Mouse (Mus musculus): ENCODE data around the gene Ttc30b.

DNA sequence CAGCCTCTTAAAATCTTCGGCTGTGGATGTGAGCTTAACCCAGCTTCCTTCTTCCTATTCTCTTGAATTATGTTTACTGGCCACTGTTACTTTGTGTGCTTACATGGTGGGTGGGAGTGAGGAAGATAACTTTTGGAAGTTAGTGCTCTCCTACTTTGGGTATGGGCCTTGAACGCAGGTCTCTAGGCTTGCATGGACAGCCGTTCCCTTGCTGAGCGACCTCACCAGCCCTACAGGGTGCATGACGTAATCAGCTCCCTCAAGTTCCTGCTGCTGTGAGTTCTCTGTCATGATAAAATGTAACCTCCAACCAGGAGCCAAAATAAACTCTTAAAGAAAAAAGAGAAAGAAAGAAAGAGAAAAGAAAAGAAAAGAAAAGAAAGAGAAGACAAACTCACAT lies 25.7 kb upstream of the Ttc30b start:
- TF ChIP-seq POLR2A (IDR thresholded peaks at IDR 0.05; ENCODE audit: insufficient read length, low read depth) (no peak), TCF12 (IDR thresholded peaks at IDR 0.05; ENCODE audit: insufficient read depth, poor library complexity, severe bottlenecking) (no peak), E2F4 (IDR thresholded peaks at IDR 0.05; ENCODE audit: insufficient read depth) (no peak), USF1 (IDR thresholded peaks at IDR 0.05; ENCODE audit: low read depth) (no peak), POLR2AphosphoS2 (IDR thresholded peaks at IDR 0.05; ENCODE audit: insufficient read length, low read depth) (no peak), MAX (IDR thresholded peaks at IDR 0.05; ENCODE audit: low read depth) (no peak), MYOG (IDR thresholded peaks at IDR 0.05; ENCODE audit: control insufficient read depth in 1 of 3, insufficient read depth in 1 of 3, insufficient read length in 2 of 3, low read depth in 2 of 3) (no peak), MYOD1 (IDR thresholded peaks at IDR 0.05; ENCODE audit: control insufficient read depth in 1 of 3, insufficient read length in 2 of 3, low read depth in 2 of 3) (no peak)

Data from myocyte (in vitro differentiated cells).